Mouse (Mus musculus): Measurements from ENCODE around the gene Heatr5b. TPM values are rescaled to one million over a fixed set of nuclear protein-coding genes. Genes with fewer than 3 reads are reported as not detected.
A peak's percentile ranks its signal among the peaks of the same experiment; 100 is the strongest.

Heatr5b gene
- 20.1 and 21.4 TPM in 2 replicates for polyA plus RNA-seq (2014; fragmentation: Nextera tagmentation; extraction: Ambion mirVana)

GRCm38 (mm10) chr17:78834856-78835835 is at the start of gene Heatr5b, which contains the start of gene Gpatch11:
TSS of gene Heatr5b (minus strand) at chr17:78835364.
TSS of gene Gpatch11 (plus strand) at chr17:78835567.
- H3K4me2 ChIP-seq (replicated peaks): peak within 1 kb of the TSS; percentile 90
- peaks cover 8% of the 10 kb centered on the region; the same call in 1 of the 2 replicates for H3K4me1 ChIP-seq (replicated peaks; ENCODE audit: control insufficient read depth, insufficient read depth, low read length)
- under 1% methylated on average over 81 of the region's 81 CpGs for WGBS
- DNase-seq (ENCODE audit: low spot score) (peak; percentile 99), ATAC-seq (ENCODE audit: low FRiP score) (peak; percentile 98)
- no peaks in the 10 kb centered on the region for H3K27me3 ChIP-seq (ENCODE audit: control insufficient read depth, insufficient read depth, low read length)
- peaks cover 33% of the 10 kb centered on the region for H3K36me3 ChIP-seq (replicated peaks; ENCODE audit: control insufficient read depth, insufficient read depth)
- peak within 1 kb of the TSS; percentile 96 for H3K4me3 ChIP-seq (replicated peaks; ENCODE audit: low read length)
- H3K9ac ChIP-seq: peak within 1 kb of the TSS; percentile 91
- H3K9me3 ChIP-seq (ENCODE audit: control insufficient read depth, low read length): no peaks in the 10 kb centered on the region
- H3K27ac ChIP-seq: peak within 1 kb of the TSS; percentile 81

GRCm38 (mm10) chr17:78883291-78883690 is 48.1 kb upstream of the Heatr5b start:
- WGBS: 97% methylated on average over 4 of the region's 4 CpGs
- Histone ChIP-seq H3K27me3 (ENCODE audit: control insufficient read depth, insufficient read depth, low read length) (no peaks in the 10 kb centered on the region), H3K9me3 (ENCODE audit: control insufficient read depth, low read length) (no peaks in the 10 kb centered on the region), H3K36me3 (replicated peaks; ENCODE audit: control insufficient read depth, insufficient read depth) (no peaks in the 10 kb centered on the region), H3K4me2 (replicated peaks) (no peak overlapping the region), H3K27ac (no peak overlapping the region), H3K4me3 (replicated peaks; ENCODE audit: low read length) (no peak overlapping the region), H3K4me1 (replicated peaks; ENCODE audit: control insufficient read depth, insufficient read depth, low read length) (no peaks in the 10 kb centered on the region), H3K9ac (no peak overlapping the region)
- DNase-seq (ENCODE audit: low spot score) (no peak), ATAC-seq (ENCODE audit: low FRiP score) (no peak)

DNA sequence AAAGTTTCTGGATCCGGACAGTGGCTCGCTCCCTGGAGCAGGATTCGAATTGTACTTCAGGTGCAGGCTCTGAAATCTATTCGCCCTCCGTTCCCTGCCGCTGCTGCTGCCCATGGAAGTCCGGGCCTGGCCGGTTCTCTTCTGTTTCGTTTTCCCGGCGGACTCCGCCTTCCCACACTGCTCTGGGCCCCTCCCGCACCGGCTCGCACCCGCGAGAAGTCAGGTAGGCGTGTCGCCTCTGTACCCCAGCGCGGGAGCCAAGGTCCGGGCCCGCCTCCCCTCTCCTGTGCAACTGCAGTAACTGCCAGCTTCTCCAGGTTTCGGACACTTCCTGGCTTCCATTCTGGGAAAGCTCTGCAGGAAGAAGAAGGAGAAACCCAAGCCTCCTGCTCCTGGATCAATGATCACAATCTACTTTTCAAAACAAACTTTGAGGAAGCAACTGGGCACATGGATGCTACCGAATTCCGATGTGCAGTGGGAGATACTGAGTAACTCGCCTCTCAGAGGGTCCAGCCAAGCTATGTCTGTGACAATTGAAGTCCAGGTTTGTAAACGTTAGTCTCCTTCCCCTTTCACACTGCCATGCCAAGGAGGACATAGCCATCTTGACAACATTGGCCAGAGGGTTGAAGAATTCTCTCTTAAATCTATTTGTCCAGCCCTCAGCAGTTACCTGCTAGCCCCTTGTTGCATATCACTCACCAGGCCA is 47.4 kb upstream of the Heatr5b start, which contains the start of gene Eif2ak2:
Gene Eif2ak2, minus strand, starts transcription at position 173 of the 712 bp plus-strand sequence.
- H3K27ac ChIP-seq: 0 out of 2 replicates have a peak within 1 kb of the TSS, but pooled peaks have one; percentile 32
- H3K9me3 ChIP-seq (ENCODE audit: control insufficient read depth, low read length): no peaks in the 10 kb centered on the region
- H3K27me3 ChIP-seq (ENCODE audit: control insufficient read depth, insufficient read depth, low read length): no peaks in the 10 kb centered on the region
- 2% methylated on average over 28 of the region's 28 CpGs for WGBS
- peak within 1 kb of the TSS; percentile 39 for H3K4me3 ChIP-seq (replicated peaks; ENCODE audit: low read length)
- H3K4me2 ChIP-seq (replicated peaks): peak within 1 kb of the TSS; percentile 59
- ATAC-seq (ENCODE audit: low FRiP score): peak; percentile 87
- H3K4me1 ChIP-seq (replicated peaks; ENCODE audit: control insufficient read depth, insufficient read depth, low read length): no peaks in the 10 kb centered on the region
- DNase-seq (ENCODE audit: low spot score): peak; percentile 55
- peak within 1 kb of the TSS; percentile 55 for H3K9ac ChIP-seq
- H3K36me3 ChIP-seq (replicated peaks; ENCODE audit: control insufficient read depth, insufficient read depth): no peaks in the 10 kb centered on the region

DNA sequence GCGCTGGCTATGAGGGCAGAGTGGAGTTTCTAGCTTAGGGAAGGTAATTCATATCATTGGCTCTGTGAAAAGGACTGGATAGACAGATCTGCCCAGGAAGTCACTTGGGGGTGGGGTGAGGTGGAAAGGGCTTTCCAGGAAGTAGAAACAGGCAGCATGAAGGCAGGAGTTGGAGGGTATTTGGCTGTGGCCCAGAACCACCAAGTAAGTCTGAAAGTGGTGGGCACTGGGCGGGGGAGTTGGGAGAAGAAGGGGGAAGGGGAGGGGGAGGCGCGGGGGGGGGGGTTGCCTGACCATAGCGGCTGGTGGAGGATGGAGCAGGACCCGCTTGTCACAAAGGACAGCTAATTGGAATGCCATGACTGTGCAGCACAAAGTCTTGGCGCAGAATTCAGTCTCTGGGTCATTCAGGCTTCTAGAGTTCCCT is 46.7 kb upstream of the Heatr5b start:
- H3K4me3 ChIP-seq (replicated peaks; ENCODE audit: low read length): peak overlapping the region; percentile 39
- peak overlapping the region; percentile 59 for H3K4me2 ChIP-seq (replicated peaks)
- DNase-seq (ENCODE audit: low spot score) (no peak), ATAC-seq (ENCODE audit: low FRiP score) (peak; percentile 72)
- H3K9me3 ChIP-seq (ENCODE audit: control insufficient read depth, low read length): no peaks in the 10 kb centered on the region
- H3K27ac ChIP-seq: 0 out of 2 replicates have a peak overlapping the region, but pooled peaks have one; percentile 32
- WGBS: 14% methylated on average over 4 of the region's 7 CpGs
- H3K4me1 ChIP-seq (replicated peaks; ENCODE audit: control insufficient read depth, insufficient read depth, low read length): no peaks in the 10 kb centered on the region
- H3K9ac ChIP-seq: peak overlapping the region; percentile 55
- no peaks in the 10 kb centered on the region for H3K36me3 ChIP-seq (replicated peaks; ENCODE audit: control insufficient read depth, insufficient read depth)
- H3K27me3 ChIP-seq (ENCODE audit: control insufficient read depth, insufficient read depth, low read length): no peaks in the 10 kb centered on the region

DNA sequence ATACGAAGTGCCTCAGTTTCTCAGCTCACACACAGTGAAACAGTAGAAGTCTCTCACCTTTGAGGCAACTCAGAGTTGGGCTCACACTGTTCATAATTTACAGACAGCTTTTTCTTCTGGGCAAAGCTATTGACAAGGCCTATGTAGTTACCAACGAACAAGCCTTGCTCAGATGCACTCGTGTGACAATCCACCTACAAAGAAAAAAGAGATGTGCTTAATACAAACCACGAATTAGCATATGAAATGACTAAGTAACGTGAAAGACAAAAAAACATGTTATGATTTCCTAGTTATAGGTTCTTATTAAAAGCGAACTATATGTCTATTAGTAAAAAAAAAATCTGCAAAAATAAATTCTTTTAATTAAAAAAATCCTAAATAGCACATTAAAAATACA is 38.7 kb upstream of the Heatr5b start:
- no peak for ATAC-seq (ENCODE audit: low FRiP score)
- H3K27me3 ChIP-seq (ENCODE audit: control insufficient read depth, insufficient read depth, low read length): no peaks in the 10 kb centered on the region
- 91% methylated on average over 6 of the region's 6 CpGs for WGBS
- no peak for DNase-seq (ENCODE audit: low spot score)
- H3K36me3 ChIP-seq (replicated peaks; ENCODE audit: control insufficient read depth, insufficient read depth): no peaks in the 10 kb centered on the region
- no peak overlapping the region for H3K4me3 ChIP-seq (replicated peaks; ENCODE audit: low read length)
- no peak overlapping the region for H3K27ac ChIP-seq
- no peaks in the 10 kb centered on the region for H3K4me1 ChIP-seq (replicated peaks; ENCODE audit: control insufficient read depth, insufficient read depth, low read length)
- H3K9me3 ChIP-seq (ENCODE audit: control insufficient read depth, low read length): no peaks in the 10 kb centered on the region
- no peak overlapping the region for H3K9ac ChIP-seq
- no peak overlapping the region for H3K4me2 ChIP-seq (replicated peaks)

DNA sequence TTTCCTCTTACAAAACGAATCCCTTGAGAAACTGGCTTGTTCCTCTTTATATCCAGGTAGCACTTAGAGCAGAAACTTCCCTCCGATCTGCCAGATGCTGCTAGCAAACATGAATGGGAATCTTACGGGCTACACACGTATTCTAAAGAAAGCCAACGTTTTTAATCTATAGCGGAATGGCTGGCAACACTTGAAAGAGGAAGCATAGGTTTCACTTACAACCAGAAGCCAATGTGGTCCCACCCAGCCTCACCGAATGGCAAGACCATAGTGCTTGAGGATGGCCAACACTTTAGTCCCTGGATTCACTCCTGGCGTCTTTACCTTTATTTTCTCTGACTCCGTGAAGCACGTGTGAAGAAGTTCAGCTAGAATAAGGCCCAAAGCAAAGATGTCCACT is 21.1 kb upstream of the Heatr5b start:
- no peak overlapping the region for H3K4me3 ChIP-seq (replicated peaks; ENCODE audit: low read length)
- no peaks in the 10 kb centered on the region for H3K4me1 ChIP-seq (replicated peaks; ENCODE audit: control insufficient read depth, insufficient read depth, low read length)
- DNase-seq (ENCODE audit: low spot score) (no peak), ATAC-seq (ENCODE audit: low FRiP score) (no peak)
- no peaks in the 10 kb centered on the region; the same call in 1 of the 2 replicates for H3K36me3 ChIP-seq (replicated peaks; ENCODE audit: control insufficient read depth, insufficient read depth)
- 89% methylated on average over 10 of the region's 10 CpGs for WGBS
- H3K4me2 ChIP-seq (replicated peaks): no peak overlapping the region
- H3K9ac ChIP-seq: no peak overlapping the region
- H3K9me3 ChIP-seq (ENCODE audit: control insufficient read depth, low read length): no peaks in the 10 kb centered on the region
- H3K27me3 ChIP-seq (ENCODE audit: control insufficient read depth, insufficient read depth, low read length): no peaks in the 10 kb centered on the region
- H3K27ac ChIP-seq: no peak overlapping the region

DNA sequence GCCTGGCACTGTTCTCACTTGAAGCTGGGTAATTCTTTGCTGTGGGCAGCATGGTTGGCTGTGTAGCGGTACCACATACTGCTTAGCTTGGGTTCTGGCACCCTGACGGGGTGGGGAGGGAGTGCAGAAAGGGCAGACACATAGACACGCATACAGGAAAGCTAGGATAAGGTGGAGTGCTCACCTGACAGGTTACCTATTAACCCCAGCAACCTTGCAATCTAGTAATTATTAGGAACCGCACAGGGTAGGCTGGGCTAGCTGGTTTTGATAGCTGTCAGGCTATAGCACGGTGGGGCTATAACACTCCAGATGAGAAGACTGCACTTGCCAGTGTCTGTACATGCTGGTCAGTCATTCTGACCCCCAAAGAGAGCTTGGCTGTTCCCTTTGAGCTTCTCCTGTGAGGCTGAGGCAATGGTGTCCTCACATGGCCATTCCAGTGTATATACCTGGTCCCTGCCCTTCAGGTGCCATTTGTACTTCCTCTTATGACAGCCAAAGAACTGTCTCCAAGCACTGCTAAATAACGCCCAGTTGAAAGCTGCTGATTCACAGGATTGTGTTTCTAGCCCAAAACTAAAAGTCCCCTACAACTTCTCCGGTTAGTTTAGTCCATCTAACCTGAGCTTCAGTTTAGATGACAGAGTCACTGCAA is 7.2 kb upstream of the Heatr5b start:
- DNase-seq (ENCODE audit: low spot score): no peak
- Histone ChIP-seq H3K27me3 (ENCODE audit: control insufficient read depth, insufficient read depth, low read length) (no peaks in the 10 kb centered on the region), H3K9me3 (ENCODE audit: control insufficient read depth, low read length) (no peaks in the 10 kb centered on the region), H3K9ac (no peak overlapping the region), H3K36me3 (replicated peaks; ENCODE audit: control insufficient read depth, insufficient read depth) (peaks cover 94% of the 10 kb centered on the region), H3K4me1 (replicated peaks; ENCODE audit: control insufficient read depth, insufficient read depth, low read length) (no peaks in the 10 kb centered on the region), H3K27ac (no peak overlapping the region), H3K4me2 (replicated peaks) (no peak overlapping the region), H3K4me3 (replicated peaks; ENCODE audit: low read length) (no peak overlapping the region)
- no peak for ATAC-seq (ENCODE audit: low FRiP score)
- WGBS: 93% methylated on average over 7 of the region's 7 CpGs

DNA sequence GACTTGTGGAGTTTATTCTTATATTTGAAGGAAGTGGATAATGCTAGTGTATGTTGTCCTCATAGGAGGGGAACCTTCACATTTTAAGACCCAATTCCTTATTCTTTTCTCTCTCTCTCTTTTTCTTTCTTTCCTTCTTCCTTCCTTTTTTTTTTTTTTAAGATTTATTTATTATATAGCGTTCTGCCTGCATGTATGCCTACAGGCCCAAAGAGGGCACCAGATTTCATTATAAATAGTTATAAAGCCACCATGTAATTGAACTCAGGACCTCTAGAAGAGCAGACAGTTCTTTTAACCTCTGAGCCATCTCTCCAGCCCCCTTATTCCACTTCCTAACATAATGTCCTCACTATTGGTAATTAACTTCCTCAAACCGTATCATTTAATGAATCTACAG is 892 bp upstream of the Heatr5b start:
- 38% methylated on average over 2 of the region's 2 CpGs for WGBS
- H3K27ac ChIP-seq: peak overlapping the region; percentile 80

More for the DNA sequence above, 892 bp upstream of the Heatr5b start:
- Histone ChIP-seq H3K9ac (peak overlapping the region; percentile 70), H3K36me3 (replicated peaks; ENCODE audit: control insufficient read depth, insufficient read depth) (peaks cover 37% of the 10 kb centered on the region), H3K4me3 (replicated peaks; ENCODE audit: low read length) (peak overlapping the region; percentile 96), H3K9me3 (ENCODE audit: control insufficient read depth, low read length) (no peaks in the 10 kb centered on the region), H3K4me2 (replicated peaks) (peak overlapping the region; percentile 90), H3K4me1 (replicated peaks; ENCODE audit: control insufficient read depth, insufficient read depth, low read length) (peaks cover 8% of the 10 kb centered on the region; the same call in 1 of the 2 replicates), H3K27me3 (ENCODE audit: control insufficient read depth, insufficient read depth, low read length) (no peaks in the 10 kb centered on the region)
- no peak for ATAC-seq (ENCODE audit: low FRiP score)
- no peak for DNase-seq (ENCODE audit: low spot score)

All from hindbrain, embryonic 14.5 days (tissue).